Mouse (Mus musculus) c-Kit-positive CD71-positive TER-119-positive erythroid progenitor cells, embryonic 14.5 days (primary cell): Measurements from ENCODE around the gene Col9a2.

Source experiments
- DNase-seq: peaks from one replicate; pipeline ENCODE4 v3.0.0-alpha.2; 2013; ENCODE audit warnings: low spot score

Gene Col9a2

GRCm38 (mm10) chr4:121039331-121040115 lies at the start of gene Col9a2:
Gene Col9a2 (plus strand): TSS chr4:121039385.
- no peak for DNase-seq

GRCm38 (mm10) chr4:120992284-120992683 lies 46.9 kb upstream of the Col9a2 start:
- DNase-seq, result no peak

- no peak for DNase-seq
Observed at GRCm38 (mm10) chr4:120993025-120993424, 46.2 kb upstream of the Col9a2 start.

GRCm38 (mm10) chr4:120995911-120996310 lies 43.3 kb upstream of the Col9a2 start:
- no peak for DNase-seq

- no peak for DNase-seq
Observed at GRCm38 (mm10) chr4:121001042-121001441, 38.1 kb upstream of the Col9a2 start.

GRCm38 (mm10) chr4:121001659-121002058 lies 37.5 kb upstream of the Col9a2 start:
- no peak for DNase-seq

- no peak for DNase-seq
Observed at GRCm38 (mm10) chr4:121002400-121003171, 36.6 kb upstream of the Col9a2 start.

GRCm38 (mm10) chr4:121003611-121004091 lies 35.5 kb upstream of the Col9a2 start:
- no peak for DNase-seq

- DNase-seq, result no peak
Observed at GRCm38 (mm10) chr4:121004679-121005078, 34.5 kb upstream of the Col9a2 start.

- DNase-seq, result peak; percentile 57
Observed at GRCm38 (mm10) chr4:121007006-121007405, 32.2 kb upstream of the Col9a2 start.

- no peak for DNase-seq
Observed at GRCm38 (mm10) chr4:121008071-121008745, 31.0 kb upstream of the Col9a2 start.

- no peak for DNase-seq
Observed at GRCm38 (mm10) chr4:121009151-121009550, 30.0 kb upstream of the Col9a2 start.

GRCm38 (mm10) chr4:121010770-121011549 lies 28.2 kb upstream of the Col9a2 start:
- DNase-seq, result no peak

- DNase-seq, result peak; percentile 78
Observed at GRCm38 (mm10) chr4:121014594-121015267, 24.5 kb upstream of the Col9a2 start.

- DNase-seq, result no peak
Observed at GRCm38 (mm10) chr4:121015268-121015659, 23.9 kb upstream of the Col9a2 start.

GRCm38 (mm10) chr4:121016021-121016898 lies 22.9 kb upstream of the Col9a2 start:
- DNase-seq, result no peak

GRCm38 (mm10) chr4:121016928-121017657 lies 22.1 kb upstream of the Col9a2 start, which contains the start of gene Smap2:
Gene Smap2 (minus strand): TSS chr4:121017247.
- peak; percentile 98 for DNase-seq

- DNase-seq, result no peak
Observed at GRCm38 (mm10) chr4:121018250-121018649, 20.9 kb upstream of the Col9a2 start.
